Mouse (Mus musculus) ZHBTc4 (cell line): ENCODE results near the gene Ppt1.

Source experiments
- DNase-seq: peaks from one replicate; pipeline ENCODE4 v3.0.0-alpha.2; 2011; ENCODE audit warnings: low read depth, low spot score

Ppt1 gene

GRCm38 (mm10) chr4:122835530-122836402 lies at the start of gene Ppt1:
Gene Ppt1, plus strand, starts transcription at chr4:122836242.
- peak; percentile 90 for DNase-seq

GRCm38 (mm10) chr4:122789335-122790089 lies 46.5 kb upstream of the Ppt1 start:
- DNase-seq, result no peak

- DNase-seq, result peak; percentile 77
Observed at GRCm38 (mm10) chr4:122808108-122808507, 27.9 kb upstream of the Ppt1 start.

GRCm38 (mm10) chr4:122811180-122811579 lies 24.9 kb upstream of the Ppt1 start:
- no peak for DNase-seq

GRCm38 (mm10) chr4:122811824-122812223 lies 24.2 kb upstream of the Ppt1 start:
- DNase-seq, result no peak

- no peak for DNase-seq
Observed at GRCm38 (mm10) chr4:122816202-122816601, 19.8 kb upstream of the Ppt1 start.

- DNase-seq, result peak; percentile 6
Observed at GRCm38 (mm10) chr4:122820941-122821340, 15.1 kb upstream of the Ppt1 start.

- no peak for DNase-seq
Observed at GRCm38 (mm10) chr4:122827651-122828050, 8.4 kb upstream of the Ppt1 start.

- DNase-seq, result no peak
Observed at GRCm38 (mm10) chr4:122829339-122829738, 6.7 kb upstream of the Ppt1 start.

GRCm38 (mm10) chr4:122831888-122832287 lies 4.2 kb upstream of the Ppt1 start:
- DNase-seq, result no peak

- DNase-seq, result no peak
Observed at GRCm38 (mm10) chr4:122836403-122836775, 347 bp downstream of the Ppt1 start.

GRCm38 (mm10) chr4:122837180-122837730 lies 1.2 kb downstream of the Ppt1 start:
- peak; percentile 43 for DNase-seq

- DNase-seq, result no peak
Observed at GRCm38 (mm10) chr4:122837994-122838393, 2.0 kb downstream of the Ppt1 start.

GRCm38 (mm10) chr4:122838416-122838815 lies 2.4 kb downstream of the Ppt1 start:
- no peak for DNase-seq

GRCm38 (mm10) chr4:122848150-122848621 lies 12.1 kb downstream of the Ppt1 start:
- no peak for DNase-seq

GRCm38 (mm10) chr4:122851535-122851934 lies 15.5 kb downstream of the Ppt1 start:
- no peak for DNase-seq

GRCm38 (mm10) chr4:122853691-122854090 lies 17.6 kb downstream of the Ppt1 start:
- DNase-seq, result no peak

- DNase-seq, result no peak
Observed at GRCm38 (mm10) chr4:122854770-122855169, 18.7 kb downstream of the Ppt1 start.

GRCm38 (mm10) chr4:122857909-122858308 lies 21.9 kb downstream of the Ppt1 start:
- DNase-seq, result no peak

- no peak for DNase-seq
Observed at GRCm38 (mm10) chr4:122859096-122859674, 23.1 kb downstream of the Ppt1 start.

- DNase-seq, result no peak
Observed at GRCm38 (mm10) chr4:122861836-122862235, 25.8 kb downstream of the Ppt1 start.

- no peak for DNase-seq
Observed at GRCm38 (mm10) chr4:122868041-122868440, 32.0 kb downstream of the Ppt1 start.
